Mouse (Mus musculus) midbrain, embryonic 16.5 days (tissue): ENCODE measurements around the gene Gfy. TPM values are rescaled to one million over a fixed set of nuclear protein-coding genes. Genes with fewer than 3 reads are reported as not detected.

Source experiments
- ATAC-seq: fragments of 200-750 bp; cut with Nextera tagmentation; 2 replicates; pipeline ENCODE4 v1.8.0; 2017; ENCODE audit warnings: moderate TSS enrichment
- H3K27ac ChIP-seq: fragments of 300-500 bp; sonication (generic); 2 replicates; pipeline ENCODE4 v1.5.1; 2014; ENCODE audit warnings: mild to moderate bottlenecking, low read length, mixed read lengths
- H3K27me3 ChIP-seq: fragments of 300-500 bp; sonication (generic); 2 replicates; pipeline ENCODE4 v1.6.1; 2014; ENCODE audit warnings: low read depth, low read length, mixed read lengths; ENCODE audit not compliant: control insufficient read depth, insufficient read depth
- H3K36me3 ChIP-seq: fragments of 300-500 bp; sonication (generic); 2 replicates; pipeline ENCODE4 v1.6.1; 2014; ENCODE audit warnings: mild to moderate bottlenecking, low read length, moderate library complexity, mixed read lengths; ENCODE audit not compliant: control insufficient read depth, insufficient read depth
- H3K4me1 ChIP-seq: fragments of 300-500 bp; sonication (generic); 2 replicates; pipeline ENCODE4 v1.6.1; 2014; ENCODE audit warnings: mild to moderate bottlenecking, low read length, mixed read lengths; ENCODE audit not compliant: control insufficient read depth, insufficient read depth
- H3K4me2 ChIP-seq: fragments of 300-500 bp; sonication (generic); 2 replicates; pipeline ENCODE4 v1.6.1; 2014; ENCODE audit warnings: mild to moderate bottlenecking, low read length, mixed read lengths
- H3K4me3 ChIP-seq: fragments of 300-500 bp; sonication (generic); 2 replicates; pipeline ENCODE4 v1.5.1; 2014; ENCODE audit warnings: low read depth, mild to moderate bottlenecking, low read length, moderate library complexity, mixed read lengths
- H3K9ac ChIP-seq: fragments of 300-500 bp; sonication (generic); 2 replicates; pipeline ENCODE4 v1.6.1; 2014; ENCODE audit warnings: low read depth, low read length, mixed read lengths
- H3K9me3 ChIP-seq: fragments of 300-500 bp; sonication (generic); replicated peaks from 2 replicates; pipeline ENCODE4 v1.6.1; 2014; ENCODE audit warnings: mild to moderate bottlenecking, low read length, mixed read lengths; ENCODE audit not compliant: control insufficient read depth, poor library complexity, severe bottlenecking
- WGBS: fragments of 180-500 bp; shearing (Covaris S2); extraction: QIAGEN DNeasy Blood & Tissue Kit; methylation state at CpG from one replicate; pipeline ENCODE4 v1.1.7; 2014; 5-methylcytosine and 5-hydroxymethylcytosine counted together
- polyA plus RNA-seq: library from polyadenylated mRNA; unstranded; fragments of >200 nt; fragmentation: Nextera tagmentation; extraction: Ambion mirVana; gene quantifications from 2 replicates; pipeline ENCODE4 v1.2.1, GENCODE M21; 2015

Gfy gene
- polyA plus RNA-seq, 1 experiment from 2014 or later = not detected

DNA sequence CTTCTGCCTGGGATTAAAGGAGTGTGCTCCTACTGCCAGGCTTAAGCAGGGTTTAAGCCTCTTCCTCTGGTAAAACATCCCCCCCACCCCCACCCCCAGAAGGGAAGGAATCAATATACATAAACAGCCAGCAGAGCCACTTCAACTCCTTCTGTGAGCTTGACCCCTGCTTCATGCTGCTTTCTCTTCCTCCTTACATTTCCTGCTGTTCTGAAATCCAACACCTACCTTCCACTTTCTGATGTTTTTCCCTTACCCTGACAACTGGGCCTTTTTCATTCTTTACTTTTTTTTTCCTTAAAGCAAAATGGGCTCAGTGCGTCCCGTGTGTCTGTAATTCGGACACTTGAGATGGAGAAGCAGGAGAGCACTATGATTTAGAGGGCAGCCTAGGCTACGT is 29.0 kb downstream of the Gfy start:
- Histone ChIP-seq H3K4me1 (peaks cover 11% of the 10 kb centered on the region), H3K27ac (no peak overlapping the region), H3K4me2 (no peak overlapping the region), H3K9ac (0 out of 2 replicates have a peak overlapping the region, but pooled peaks have one; percentile 7), H3K4me3 (no peak overlapping the region), H3K9me3 (no peaks in the 10 kb centered on the region), H3K27me3 (no peaks in the 10 kb centered on the region), H3K36me3 (0 out of 2 replicates have a peak, but pooled peaks cover 2% of the 10 kb centered on the region)
- WGBS = 64% methylated on average over 4 of the region's 4 CpGs
- ATAC-seq = no peak

DNA sequence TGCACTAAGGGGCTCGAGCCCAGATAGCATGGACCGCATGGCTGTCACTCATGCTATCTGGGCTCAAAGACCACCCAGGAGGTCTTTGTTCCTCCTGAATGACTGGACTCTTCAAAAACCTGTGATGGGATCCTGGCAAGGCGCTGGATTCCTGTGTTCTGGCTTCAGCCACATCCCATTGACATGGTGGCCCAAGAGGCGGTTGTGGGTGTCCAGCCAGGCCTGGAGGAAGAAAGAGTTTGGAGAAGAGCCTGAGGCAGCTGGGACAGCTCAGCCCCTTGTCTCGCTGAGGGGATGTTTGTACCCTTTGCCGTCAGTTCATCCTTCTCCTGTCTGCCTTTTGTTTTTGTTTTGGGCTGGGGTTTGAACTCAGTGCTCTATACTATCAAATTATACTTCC is 29.8 kb downstream of the Gfy start:
- ATAC-seq = no peak
- WGBS = 26% methylated on average over 6 of the region's 6 CpGs
- no peak overlapping the region for H3K4me3 ChIP-seq
- no peaks in the 10 kb centered on the region for H3K27me3 ChIP-seq
- H3K4me2 ChIP-seq = no peak overlapping the region
- H3K4me1 ChIP-seq = peaks cover 6% of the 10 kb centered on the region
- H3K9me3 ChIP-seq = no peaks in the 10 kb centered on the region
- H3K27ac ChIP-seq = no peak overlapping the region
- no peak overlapping the region for H3K9ac ChIP-seq
- 0 out of 2 replicates have a peak, but pooled peaks cover 2% of the 10 kb centered on the region for H3K36me3 ChIP-seq

DNA sequence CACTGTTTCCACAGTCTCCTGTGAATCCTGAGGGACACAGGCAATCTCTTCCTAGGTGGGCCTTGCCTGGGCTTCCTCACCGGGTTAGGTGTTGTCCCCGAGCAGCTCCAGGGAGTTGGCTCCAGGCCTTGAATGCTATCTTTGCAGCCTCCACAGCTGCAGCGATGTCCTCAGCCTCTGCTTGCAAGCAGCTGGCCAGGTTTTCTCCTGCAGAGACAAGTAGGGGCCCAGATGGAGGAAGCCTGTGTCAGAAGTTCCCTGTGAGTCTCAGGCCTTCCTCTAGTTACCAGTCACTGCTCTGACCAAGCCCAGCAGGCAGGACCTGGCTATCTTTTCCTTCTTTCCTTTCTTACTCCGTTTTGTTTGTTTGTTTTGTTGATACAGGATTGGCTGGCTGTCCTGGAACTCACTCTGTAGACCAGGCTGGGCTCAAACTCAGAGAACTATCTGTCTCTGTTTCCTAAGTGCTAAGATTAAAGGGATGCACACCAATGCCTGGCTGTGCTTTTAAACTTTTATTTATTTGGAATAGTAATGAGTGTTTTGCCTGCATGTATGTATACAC is 30.8 kb downstream of the Gfy start:
- Histone ChIP-seq H3K9me3 (no peaks in the 10 kb centered on the region), H3K4me1 (peaks cover 5% of the 10 kb centered on the region), H3K36me3 (peaks cover 5% of the 10 kb centered on the region; the same call in 1 of the 2 replicates), H3K27ac (no peak overlapping the region), H3K9ac (no peak overlapping the region), H3K4me3 (no peak overlapping the region), H3K27me3 (no peaks in the 10 kb centered on the region), H3K4me2 (no peak overlapping the region)
- 69% methylated on average over 4 of the region's 4 CpGs for WGBS
- ATAC-seq = no peak

GRCm38 (mm10) chr7:45147899-45148298 is 31.5 kb downstream of the Gfy start:
- H3K9ac ChIP-seq = no peak overlapping the region
- H3K4me1 ChIP-seq = no peaks in the 10 kb centered on the region
- peaks cover 5% of the 10 kb centered on the region; the same call in 1 of the 2 replicates for H3K36me3 ChIP-seq
- H3K27me3 ChIP-seq = no peaks in the 10 kb centered on the region
- ATAC-seq = no peak
- WGBS = 91% methylated on average over 11 of the region's 11 CpGs
- H3K4me2 ChIP-seq = no peak overlapping the region
- no peak overlapping the region for H3K27ac ChIP-seq
- no peaks in the 10 kb centered on the region for H3K9me3 ChIP-seq
- no peak overlapping the region for H3K4me3 ChIP-seq

GRCm38 (mm10) chr7:45147267-45147666 is 32.1 kb downstream of the Gfy start:
- Histone ChIP-seq H3K4me1 (no peaks in the 10 kb centered on the region), H3K27me3 (no peaks in the 10 kb centered on the region), H3K27ac (no peak overlapping the region), H3K4me2 (no peak overlapping the region), H3K9ac (peak overlapping the region; percentile 17; the same call in 1 of the 2 replicates), H3K36me3 (peaks cover 8% of the 10 kb centered on the region; the same call in 1 of the 2 replicates), H3K4me3 (no peak overlapping the region), H3K9me3 (no peaks in the 10 kb centered on the region)
- ATAC-seq = no peak
- 95% methylated on average over 11 of the region's 11 CpGs for WGBS

- H3K27me3 ChIP-seq = no peaks in the 10 kb centered on the region
- no peaks in the 10 kb centered on the region for H3K4me1 ChIP-seq
- no peak for ATAC-seq
- H3K9me3 ChIP-seq = no peaks in the 10 kb centered on the region
- H3K36me3 ChIP-seq = peaks cover 8% of the 10 kb centered on the region; the same call in 1 of the 2 replicates
- no peak overlapping the region for H3K4me2 ChIP-seq
- no peak overlapping the region for H3K9ac ChIP-seq
- 94% methylated on average over 8 of the region's 8 CpGs for WGBS
- H3K4me3 ChIP-seq = no peak overlapping the region
- no peak overlapping the region for H3K27ac ChIP-seq
Measured at GRCm38 (mm10) chr7:45145460-45145859, 33.9 kb downstream of the Gfy start.

- Histone ChIP-seq H3K9ac (no peak overlapping the region), H3K4me1 (no peaks in the 10 kb centered on the region), H3K36me3 (peaks cover 8% of the 10 kb centered on the region; the same call in 1 of the 2 replicates), H3K9me3 (no peaks in the 10 kb centered on the region), H3K4me3 (no peak overlapping the region), H3K4me2 (no peak overlapping the region), H3K27me3 (no peaks in the 10 kb centered on the region), H3K27ac (no peak overlapping the region)
- 88% methylated on average over 13 of the region's 13 CpGs for WGBS
- no peak for ATAC-seq
Measured at GRCm38 (mm10) chr7:45144368-45145174, 34.8 kb downstream of the Gfy start.

- Histone ChIP-seq H3K36me3 (peaks cover 8% of the 10 kb centered on the region; the same call in 1 of the 2 replicates), H3K4me1 (no peaks in the 10 kb centered on the region), H3K9me3 (no peaks in the 10 kb centered on the region), H3K27ac (no peak overlapping the region), H3K9ac (no peak overlapping the region), H3K4me2 (no peak overlapping the region), H3K27me3 (peaks cover 7% of the 10 kb centered on the region; the same call in 1 of the 2 replicates), H3K4me3 (no peak overlapping the region)
- no peak for ATAC-seq
- 88% methylated on average over 5 of the region's 5 CpGs for WGBS
Measured at GRCm38 (mm10) chr7:45141914-45142313, 37.5 kb downstream of the Gfy start.

DNA sequence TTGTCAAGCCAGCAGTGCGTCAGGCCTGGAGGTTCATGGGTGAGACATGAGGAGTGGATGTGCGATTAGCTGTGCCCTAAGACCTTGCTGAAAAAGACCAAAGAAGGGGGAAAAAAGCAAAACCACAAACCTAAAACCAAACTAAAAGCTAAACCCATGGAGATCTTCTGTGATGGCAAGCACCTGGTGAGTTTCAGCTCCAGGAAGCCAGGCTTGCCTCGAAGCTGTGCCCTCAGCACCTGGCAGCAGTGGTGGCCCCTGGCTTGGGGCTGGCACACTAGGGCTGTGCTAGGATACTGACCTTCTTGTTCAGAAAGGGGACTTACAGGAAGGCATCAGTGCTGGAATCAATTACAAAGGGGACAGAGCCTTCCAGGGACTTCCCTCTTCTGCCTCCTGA is 38.0 kb downstream of the Gfy start:
- WGBS = 91% methylated on average over 3 of the region's 3 CpGs
- no peak for ATAC-seq

More for the DNA sequence above, 38.0 kb downstream of the Gfy start:
- Histone ChIP-seq H3K4me3 (no peak overlapping the region), H3K27ac (no peak overlapping the region), H3K9me3 (no peaks in the 10 kb centered on the region), H3K4me1 (no peaks in the 10 kb centered on the region; the same call in 1 of the 2 replicates), H3K4me2 (no peak overlapping the region), H3K9ac (no peak overlapping the region), H3K36me3 (peaks cover 8% of the 10 kb centered on the region; the same call in 1 of the 2 replicates), H3K27me3 (peaks cover 7% of the 10 kb centered on the region; the same call in 1 of the 2 replicates)
